Mouse (Mus musculus) retina, adult 2 months (tissue): ENCODE results near the gene Tmem229a.

ENCODE experiments used
- DNase-seq: peaks from one replicate; pipeline ENCODE4 v3.0.0-alpha.2; 2012; ENCODE audit warnings: low read depth, low spot score

Tmem229a gene

DNA sequence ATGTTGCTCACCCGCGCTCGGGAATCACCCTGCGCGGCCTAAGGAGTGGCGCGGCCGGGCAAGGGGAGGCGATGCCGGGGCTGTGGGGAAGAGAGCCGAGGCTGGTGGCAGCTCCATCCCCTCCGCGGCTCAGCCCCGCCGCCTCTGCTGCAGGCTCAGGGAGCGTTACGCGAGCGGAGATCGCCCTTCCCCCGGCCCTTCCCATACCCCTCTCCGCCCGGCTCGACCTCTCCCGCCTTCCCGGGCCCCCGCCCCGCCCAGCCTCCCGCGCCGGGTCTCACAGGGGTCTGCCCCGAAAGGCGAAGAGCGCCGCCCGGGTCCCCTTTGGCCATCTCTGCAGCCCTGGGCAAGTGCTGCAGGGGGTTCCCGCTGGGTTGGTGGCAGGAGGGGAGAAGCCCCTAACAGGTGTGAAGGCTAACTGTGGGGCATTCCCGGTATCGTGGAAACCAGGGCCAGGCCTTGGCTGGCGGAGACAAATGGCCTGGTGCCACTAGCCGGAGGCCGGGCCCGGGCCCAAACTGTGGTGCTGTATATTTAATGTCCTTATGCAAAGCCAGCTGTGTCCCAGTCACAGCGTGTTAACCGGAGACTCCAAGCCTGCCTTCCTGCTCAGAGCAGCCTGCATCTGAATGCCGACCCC, at the start of gene Tmem229a:
Gene Tmem229a (minus strand): TSS at position 352 of the 640 bp plus-strand sequence.
- DNase-seq: no peak

DNA sequence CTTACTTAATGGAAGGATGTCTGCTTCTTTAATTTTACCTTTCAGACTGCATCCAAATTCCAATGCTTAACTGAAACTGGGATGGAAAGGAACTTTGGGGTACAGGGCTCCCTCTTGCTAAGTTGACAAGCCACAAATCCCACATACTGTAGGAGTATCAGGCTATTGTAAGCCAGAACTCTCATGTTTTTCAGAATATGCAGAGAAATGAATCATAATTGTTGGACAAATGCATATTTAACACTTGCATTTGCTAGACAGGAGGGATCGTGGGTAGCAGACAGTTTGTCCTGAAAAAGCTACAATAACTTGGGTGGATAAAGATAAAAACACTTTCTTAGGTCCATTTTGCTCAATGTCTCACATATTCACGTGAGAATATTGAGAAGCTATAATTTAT, 37.7 kb upstream of the Tmem229a start:
- DNase-seq: no peak

DNA sequence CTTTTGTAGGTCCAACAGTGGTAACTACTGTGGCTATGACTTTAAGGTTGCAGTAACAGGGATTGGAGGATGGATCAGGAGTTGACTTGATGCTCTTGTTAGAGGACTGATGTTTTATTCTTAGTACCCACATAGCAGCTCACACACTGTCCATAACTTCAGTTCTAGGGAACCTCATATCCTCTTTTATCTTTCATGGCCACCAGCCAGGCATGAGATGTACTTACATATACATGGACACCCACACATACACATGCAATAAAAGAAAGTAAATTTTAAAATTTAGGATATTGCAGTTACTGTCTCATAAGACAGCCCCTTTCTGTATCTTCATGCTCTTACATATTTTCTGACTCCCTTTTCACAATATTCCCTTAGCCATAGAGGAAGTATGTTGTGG, 33.7 kb upstream of the Tmem229a start:
- no peak for DNase-seq

DNA sequence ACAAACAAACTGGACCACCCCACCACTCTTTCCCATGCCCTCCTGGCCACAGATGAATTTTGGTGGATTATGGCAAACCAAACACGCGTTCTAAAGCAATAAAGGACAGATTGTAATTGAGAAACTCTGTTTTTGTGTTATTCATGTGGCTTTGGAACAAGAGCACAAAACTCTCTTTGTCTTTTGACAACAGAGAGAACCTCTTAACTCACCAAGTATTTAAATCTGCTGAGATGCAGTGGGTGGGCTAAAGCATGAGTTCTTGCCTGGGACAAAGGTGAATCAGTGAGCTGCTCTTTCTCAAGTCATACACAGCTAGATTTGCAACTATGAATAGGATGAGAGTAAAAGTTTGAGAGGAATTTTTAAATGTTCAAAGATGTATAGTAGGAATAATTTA, 20.1 kb upstream of the Tmem229a start:
- DNase-seq: no peak

DNA sequence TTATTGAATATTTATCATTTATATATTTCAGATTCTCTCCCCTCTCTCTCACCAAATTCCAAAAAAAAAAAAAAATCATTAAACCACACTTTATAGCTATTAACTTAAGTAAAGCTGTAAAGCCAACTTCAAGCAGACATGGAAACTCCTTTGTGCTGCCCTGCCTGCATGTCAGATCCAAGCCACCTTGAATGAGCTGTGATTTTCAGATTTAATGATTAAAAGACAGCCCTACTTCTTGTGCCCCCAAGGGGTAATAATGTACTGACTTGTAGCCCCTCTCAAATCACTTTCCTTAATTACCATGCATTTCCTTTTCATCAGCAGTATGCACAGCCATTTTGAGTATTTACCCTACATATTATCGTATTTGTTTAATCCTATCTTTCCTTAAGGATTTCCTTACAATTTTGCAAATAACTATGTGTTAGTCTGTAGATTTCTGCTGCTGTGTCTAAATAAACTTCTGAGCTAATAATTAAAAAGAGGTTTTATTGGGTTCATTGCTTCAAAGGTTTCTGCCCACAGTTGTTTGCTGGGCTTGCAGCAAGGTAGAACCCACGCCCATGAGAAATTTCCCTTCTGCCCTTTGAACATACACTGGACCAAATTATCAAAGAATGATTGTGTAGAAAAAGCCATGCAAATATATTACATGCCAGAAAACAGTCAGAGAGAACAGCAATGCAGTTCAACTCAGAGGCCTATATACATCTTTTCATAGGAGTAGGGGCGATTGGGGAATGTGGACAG, 12.6 kb upstream of the Tmem229a start:
- no peak for DNase-seq

DNA sequence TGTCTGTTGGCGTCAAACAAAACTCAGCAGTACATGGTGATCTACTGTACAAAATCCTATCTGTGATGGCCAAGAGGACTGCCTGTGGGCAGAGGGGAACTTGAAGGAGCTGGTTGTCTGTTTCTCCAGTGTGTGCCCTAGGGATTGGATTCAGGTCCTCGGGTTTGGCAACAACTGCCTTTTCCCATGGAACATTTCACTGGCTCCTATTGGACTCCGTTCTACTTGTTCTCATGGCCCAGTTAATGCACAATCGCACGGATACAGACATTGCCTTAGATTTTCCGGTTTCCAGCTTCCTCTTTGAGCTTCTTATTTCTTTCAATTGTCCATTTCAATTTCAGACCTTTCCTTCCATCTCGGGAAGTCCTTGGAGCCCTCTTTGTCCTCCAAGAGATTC, 11.6 kb upstream of the Tmem229a start:
- no peak for DNase-seq

DNA sequence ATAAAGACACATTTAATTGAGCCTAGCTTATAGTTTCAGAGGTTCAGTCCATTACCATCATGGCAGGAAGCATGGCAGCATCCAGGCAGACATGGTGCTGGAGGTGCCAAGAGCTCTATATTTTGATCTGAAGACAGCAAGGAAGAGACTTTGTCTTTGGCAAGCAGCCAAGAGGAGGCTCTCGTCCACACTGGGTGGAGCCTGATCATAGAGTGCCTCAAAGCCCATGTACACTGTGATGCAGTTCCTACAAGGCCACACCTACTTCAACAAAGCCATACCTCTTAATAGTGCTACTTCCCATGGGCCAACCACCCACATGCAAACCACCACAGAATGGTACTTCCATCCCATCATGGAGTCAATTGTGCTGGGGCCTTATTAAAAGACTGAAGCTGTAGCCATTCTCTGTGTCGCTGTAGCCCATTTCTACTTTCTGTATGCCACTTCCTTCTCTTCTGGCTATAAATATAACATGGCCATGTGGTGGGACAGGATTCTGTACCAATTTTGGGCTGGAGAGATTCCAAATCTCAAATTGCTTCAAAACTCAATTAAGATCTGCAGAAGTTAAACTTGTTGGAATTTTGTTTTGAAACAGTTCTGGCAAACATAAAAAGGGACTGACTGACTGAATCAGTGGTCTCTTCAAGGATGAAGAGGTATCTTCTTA, 10.0 kb upstream of the Tmem229a start:
- DNase-seq: no peak

DNA sequence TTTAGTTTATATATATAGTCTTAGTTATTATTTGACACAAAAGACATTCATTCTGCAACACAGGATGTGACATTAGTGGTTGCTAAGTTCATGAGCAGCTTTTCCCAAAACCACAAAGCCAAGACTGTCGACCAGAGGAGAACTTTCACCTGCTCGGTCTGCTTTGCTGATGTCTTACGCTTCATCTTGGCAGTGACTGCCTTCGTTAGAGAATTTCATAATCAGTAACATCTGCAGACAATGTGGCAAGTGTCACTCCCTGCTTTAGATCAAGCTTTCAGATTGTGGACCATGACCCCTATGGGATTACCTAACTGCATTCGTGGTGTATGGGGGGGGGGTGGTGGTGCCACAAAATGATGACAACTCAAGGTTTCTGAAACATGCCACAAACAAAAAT, 7.7 kb upstream of the Tmem229a start:
- no peak for DNase-seq

DNA sequence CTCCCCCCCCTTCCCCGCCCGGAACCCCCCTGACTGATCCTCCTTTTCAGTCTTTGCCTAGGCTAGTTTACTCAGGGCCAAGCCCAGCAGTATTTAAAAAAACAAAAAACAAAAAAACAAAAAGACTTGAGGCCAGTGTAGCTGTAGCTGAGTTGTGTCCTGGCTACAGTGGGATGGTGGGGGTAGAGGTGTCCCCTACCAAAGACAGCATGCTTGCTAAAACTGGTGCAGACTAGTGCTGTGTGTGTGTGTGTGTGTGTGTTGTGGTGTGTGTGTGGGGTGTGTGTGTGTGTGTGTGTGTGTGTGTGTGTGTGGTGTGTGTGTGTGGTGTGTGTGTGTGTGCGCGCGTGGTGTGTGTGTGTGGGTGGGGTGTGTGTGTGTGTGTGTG, 483 bp upstream of the Tmem229a start:
- DNase-seq: no peak

DNA sequence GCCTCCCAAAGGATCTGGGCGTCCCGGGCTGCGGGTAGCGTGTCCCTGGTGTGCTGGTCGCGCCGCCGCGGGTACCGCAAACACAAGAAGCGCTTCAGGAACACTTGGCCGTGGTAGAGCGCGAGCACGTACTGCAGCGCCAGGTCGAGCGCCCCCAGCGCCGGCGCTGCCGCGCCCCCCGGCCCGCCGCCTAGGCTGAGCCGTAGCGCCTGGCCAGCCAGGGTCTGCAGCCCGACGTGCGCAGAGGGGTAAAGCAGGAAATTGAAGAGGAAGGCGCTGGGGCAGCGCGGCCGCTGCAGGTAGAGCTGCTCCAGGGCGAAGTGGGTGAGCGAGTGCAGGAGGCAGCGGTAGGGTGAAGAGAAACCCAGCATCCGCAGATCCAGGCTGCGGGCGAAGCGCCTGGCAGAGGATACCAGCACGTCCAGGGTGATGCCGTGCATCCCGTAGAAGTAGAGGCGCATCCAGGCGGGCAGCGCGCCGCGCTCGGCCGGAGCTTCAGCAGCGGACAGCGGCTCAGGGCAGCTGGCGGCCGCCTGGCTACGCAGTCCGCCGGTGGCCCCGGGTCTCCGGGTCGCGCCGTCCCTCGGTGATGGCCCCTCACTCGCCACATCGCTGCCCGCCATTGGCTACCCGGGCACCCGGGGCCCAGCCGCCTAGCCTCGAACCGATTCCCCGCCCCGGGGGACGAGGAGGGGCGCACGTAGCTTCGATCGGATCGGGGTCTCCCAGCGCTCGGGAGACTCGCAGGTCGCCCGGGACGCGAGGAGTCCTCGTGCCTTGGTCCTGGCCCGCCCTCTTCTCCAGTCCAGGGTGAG, 759 bp downstream of the Tmem229a start:
- no peak for DNase-seq

DNA sequence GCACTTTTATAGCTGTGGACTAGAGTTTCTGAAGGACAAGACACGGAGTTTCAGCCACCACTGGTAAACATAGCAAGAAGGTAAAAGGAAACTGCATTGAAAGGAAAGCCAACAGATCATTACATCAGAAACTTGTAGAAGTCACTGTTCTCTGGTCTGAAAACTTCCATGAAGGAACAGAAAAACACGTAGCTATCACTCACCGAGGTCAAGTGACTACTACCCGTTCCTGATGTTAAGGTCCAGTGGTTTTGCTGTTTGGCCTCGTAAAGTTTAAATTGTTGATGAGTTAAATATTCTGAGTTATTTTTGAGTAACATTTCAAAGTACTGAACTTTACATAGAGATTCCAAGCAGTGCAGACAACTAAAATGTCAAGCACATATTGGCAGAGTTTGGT, 2.0 kb downstream of the Tmem229a start:
- DNase-seq: no peak

DNA sequence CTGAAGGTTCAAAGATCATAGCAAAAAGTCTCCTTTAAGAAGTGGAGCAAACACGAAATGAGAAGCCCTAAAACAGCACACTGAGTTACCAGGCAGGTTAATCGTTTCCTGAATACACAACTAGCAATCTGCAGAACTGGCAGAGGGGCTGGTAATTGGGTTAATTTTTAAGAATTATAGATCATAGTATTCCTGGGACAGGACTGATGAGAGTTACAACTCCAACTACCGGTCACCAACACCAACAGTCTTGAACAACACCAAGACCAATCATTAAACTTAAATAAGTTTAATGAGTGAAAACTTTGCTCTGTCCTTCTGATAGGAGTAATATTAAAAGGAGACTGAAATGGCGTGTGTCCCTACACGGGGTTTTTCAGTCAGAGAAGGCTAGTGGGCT, 3.8 kb downstream of the Tmem229a start:
- DNase-seq: no peak

DNA sequence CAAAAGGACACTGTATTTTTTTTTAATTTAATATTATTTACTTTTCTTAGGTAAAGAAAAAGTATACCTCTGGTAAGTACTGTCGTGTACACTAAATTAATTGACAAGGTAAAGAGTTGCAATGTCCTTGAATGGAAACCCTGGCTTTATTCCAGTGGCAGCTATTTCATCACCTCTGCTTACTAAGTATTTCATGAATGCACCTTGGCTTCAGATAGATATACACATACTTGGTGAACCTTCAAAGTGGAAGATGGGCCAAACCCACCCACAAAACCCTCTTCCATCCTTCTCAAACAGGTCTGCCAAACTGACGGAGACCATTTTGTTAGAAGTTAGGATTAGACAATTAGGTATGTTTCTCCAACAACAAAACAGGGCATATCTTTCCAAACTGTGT, 5.4 kb downstream of the Tmem229a start:
- DNase-seq: no peak

DNA sequence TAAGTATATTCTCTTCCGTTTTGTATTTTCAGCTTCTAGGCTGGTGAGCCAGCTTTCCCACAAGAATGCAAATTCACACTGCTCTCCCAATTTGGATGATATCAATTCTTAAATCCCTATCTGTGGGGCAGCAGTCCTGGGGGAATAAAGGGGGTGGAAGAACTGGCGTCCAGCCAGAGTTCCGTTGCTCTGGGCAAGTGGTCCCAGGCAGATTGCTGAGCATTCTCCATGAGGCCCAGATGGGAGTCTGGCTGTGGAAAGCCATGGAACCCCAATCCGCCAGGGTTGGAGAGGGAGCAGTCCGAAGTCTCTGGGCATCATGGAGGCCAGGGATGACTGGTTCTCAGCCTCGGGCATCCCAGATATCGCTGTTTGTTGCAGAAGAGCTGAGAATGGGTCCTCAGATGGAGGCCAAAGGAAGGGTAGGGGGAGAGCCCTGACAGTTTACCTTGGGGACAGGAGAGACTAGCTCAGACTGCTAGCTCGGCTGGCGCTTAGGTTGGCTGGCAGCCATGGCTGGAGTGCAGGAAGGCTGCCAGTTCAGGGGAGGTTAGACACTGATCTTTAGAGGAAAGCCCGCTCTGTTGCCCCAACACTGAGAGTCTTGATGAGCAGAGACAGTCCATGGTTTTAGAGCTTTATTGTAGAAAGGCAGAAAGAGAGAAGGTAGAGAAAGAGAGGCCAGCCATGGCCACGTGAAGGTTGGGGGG, 30.9 kb downstream of the Tmem229a start:
- DNase-seq: no peak

DNA sequence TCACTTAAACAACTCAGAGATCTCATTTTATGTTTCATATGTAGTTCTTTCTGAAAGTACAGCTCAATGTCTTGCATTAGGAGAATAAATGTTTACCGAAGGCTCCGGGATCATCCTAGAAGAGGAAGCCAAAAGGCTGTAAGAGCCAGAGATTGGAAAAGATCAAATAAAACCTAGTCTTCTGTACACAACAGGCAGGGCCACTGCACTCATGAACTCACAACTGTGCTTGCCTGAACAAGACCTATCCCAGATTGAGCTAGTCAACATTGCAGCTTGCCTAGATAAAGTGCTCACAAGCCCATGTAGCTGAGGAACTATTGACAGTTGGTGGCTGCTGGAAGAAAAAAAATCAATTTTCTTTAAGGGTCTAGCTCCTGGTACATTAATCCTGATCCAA, 42.5 kb downstream of the Tmem229a start:
- no peak for DNase-seq

DNA sequence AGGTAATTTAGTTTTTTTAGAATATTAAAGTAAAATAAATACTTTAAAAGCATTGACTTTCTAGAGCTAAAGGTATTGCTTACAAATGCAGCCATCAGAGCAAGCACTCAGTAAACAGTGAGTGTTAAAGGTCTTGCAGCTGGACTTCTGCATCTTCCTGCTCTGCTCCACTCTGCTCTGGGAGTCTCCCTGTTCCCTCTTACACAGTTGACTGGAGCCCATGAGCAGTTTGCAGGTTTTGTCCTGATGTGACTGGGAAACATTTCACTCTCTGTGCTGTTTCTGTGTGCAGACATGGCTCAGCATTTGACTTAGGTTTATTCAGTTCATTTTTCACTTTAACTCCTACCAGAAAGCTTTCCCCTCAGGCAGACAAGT, 45.4 kb downstream of the Tmem229a start:
- no peak for DNase-seq

DNA sequence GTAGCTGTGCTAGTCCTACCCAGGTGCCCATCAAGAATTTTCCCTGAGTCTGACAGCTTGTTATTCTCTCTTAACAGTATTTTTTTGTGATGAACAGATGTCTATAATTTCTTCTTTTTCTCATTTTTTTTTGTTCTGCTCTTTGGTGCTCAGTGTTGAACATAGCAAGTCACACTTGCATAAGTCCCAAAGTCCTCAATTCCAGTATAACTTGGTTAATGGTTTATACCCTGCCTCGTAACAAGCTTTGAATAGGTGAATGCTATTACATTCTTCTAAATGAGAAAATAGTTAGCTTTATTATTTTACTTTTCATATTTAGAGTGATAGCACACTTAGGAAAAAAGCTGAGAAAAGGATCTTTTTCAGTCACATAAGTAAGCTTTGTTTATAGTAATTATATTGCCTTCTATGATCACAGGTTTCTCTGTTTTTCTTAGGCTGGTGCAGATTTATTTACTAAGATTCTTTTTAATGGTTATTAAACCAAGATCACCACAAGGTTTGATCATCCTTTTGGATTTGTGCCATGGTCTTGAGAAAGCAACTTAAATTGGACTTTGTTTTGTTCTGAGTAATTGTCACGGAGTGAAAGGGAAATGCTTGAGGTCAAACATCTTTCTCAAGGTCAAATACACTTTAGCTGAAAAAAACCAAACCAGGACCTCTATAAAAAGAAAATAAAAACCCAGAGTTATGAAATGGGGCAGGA, 45.9 kb downstream of the Tmem229a start:
- no peak for DNase-seq

DNA sequence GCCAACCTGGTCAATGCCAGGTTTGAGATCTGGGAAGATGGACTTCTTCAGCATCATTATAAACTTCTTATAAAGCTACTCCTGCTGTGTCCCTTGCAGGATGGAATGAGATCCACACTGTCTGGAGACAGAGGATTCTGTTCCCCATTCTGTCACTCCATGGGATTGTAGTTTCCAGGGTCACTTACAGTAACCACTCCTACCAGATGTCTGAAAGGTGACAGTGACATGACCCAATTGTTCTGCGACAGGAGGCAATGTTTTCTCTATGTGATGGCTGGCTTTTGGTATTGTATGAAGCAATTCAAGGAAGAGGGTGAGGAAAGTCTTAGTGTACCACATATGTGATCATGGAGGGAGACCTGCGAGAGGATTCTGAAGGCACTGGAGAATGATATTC, 48.3 kb downstream of the Tmem229a start:
- no peak for DNase-seq

DNA sequence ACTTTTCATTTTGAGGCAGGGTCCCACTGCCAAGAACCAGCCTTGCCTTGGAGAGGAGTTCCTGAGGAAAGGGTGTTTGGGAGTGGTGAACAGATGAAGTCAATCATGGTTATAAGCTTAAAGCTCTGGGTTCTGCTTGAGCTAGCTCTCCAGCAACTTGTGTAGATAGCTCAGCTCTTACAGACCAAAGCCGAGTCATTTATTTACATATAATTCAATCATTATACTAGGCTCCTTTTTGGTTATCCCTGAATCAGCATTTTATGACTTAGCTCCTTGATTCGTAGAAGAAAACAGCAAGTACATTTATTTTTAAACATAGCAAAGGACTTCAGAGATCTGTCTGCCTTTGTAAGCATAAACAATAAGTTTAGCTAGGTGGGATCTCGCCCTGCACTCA, 51.0 kb downstream of the Tmem229a start:
- DNase-seq: no peak
